Mouse (Mus musculus) midbrain, embryonic 13.5 days (tissue): Measurements from ENCODE around the gene Kpna2. TPM values are rescaled to one million over a fixed set of nuclear protein-coding genes. Genes with fewer than 3 reads are reported as not detected.
"Not testable (repeated sequence)": the region's sequence is repeated elsewhere in the genome, so short reads cannot be mapped to it uniquely, and the experiment has no call there.

ENCODE experiments used
- ATAC-seq: fragments of 200-750 bp; cut with Nextera tagmentation; 2 replicates; pipeline ENCODE4 v1.8.0; 2017; ENCODE audit warnings: mild to moderate bottlenecking, moderate TSS enrichment, moderate library complexity
- H3K27ac ChIP-seq: fragments of 300-500 bp; sonication (generic); 2 replicates; pipeline ENCODE4 v1.5.1; 2015; ENCODE audit warnings: inconsistent platforms, mild to moderate bottlenecking, moderate library complexity
- H3K27me3 ChIP-seq: fragments of 300-500 bp; sonication (generic); 2 replicates; pipeline ENCODE4 v1.6.1; 2015; ENCODE audit warnings: mild to moderate bottlenecking, inconsistent platforms
- H3K36me3 ChIP-seq: fragments of 300-500 bp; sonication (generic); 2 replicates; pipeline ENCODE4 v1.6.1; 2015; ENCODE audit warnings: mild to moderate bottlenecking, inconsistent platforms
- H3K4me1 ChIP-seq: fragments of 300-500 bp; sonication (generic); replicated peaks from 2 replicates; pipeline ENCODE4 v1.6.1; 2015; ENCODE audit warnings: inconsistent platforms
- H3K4me2 ChIP-seq: fragments of 300-500 bp; sonication (generic); replicated peaks from 2 replicates; pipeline ENCODE4 v1.6.1; 2015; ENCODE audit warnings: moderate library complexity, mild to moderate bottlenecking, inconsistent platforms
- H3K4me3 ChIP-seq: fragments of 300-500 bp; sonication (generic); replicated peaks from 2 replicates; pipeline ENCODE4 v1.5.1; 2015; ENCODE audit warnings: mild to moderate bottlenecking, inconsistent platforms
- H3K9ac ChIP-seq: fragments of 300-500 bp; sonication (generic); replicated peaks from 2 replicates; pipeline ENCODE4 v1.6.1; 2015; ENCODE audit warnings: mild to moderate bottlenecking, inconsistent platforms
- H3K9me3 ChIP-seq: fragments of 300-500 bp; sonication (generic); 2 replicates; pipeline ENCODE4 v1.6.1; 2016; ENCODE audit warnings: mild to moderate bottlenecking, inconsistent platforms
- WGBS: fragments of 180-500 bp; shearing (Covaris S2); methylation state at CpG from one replicate; pipeline ENCODE4 v1.1.7; 2015; 5-methylcytosine and 5-hydroxymethylcytosine counted together
- polyA plus RNA-seq: library from polyadenylated mRNA; unstranded; fragments of >200 nt; fragmentation: Nextera tagmentation; extraction: Ambion mirVana; gene quantifications from 2 replicates; pipeline ENCODE4 v1.2.1, GENCODE M21; 2015

Kpna2 gene
- polyA plus RNA-seq, 1 experiment from 2014 or later = 305 TPM

GRCm38 (mm10) chr11:107027431-107028274 lies 28.3 kb upstream of the Kpna2 start:
- H3K4me1 ChIP-seq = peaks cover 51% of the 10 kb centered on the region
- H3K27me3 ChIP-seq = 0 out of 2 replicates have a peak, but pooled peaks cover 2% of the 10 kb centered on the region
- peak overlapping the region; percentile 74 for H3K27ac ChIP-seq
- peak overlapping the region; percentile 75 for H3K9ac ChIP-seq
- H3K9me3 ChIP-seq = no peaks in the 10 kb centered on the region
- no peaks in the 10 kb centered on the region for H3K36me3 ChIP-seq
- 2% methylated on average over 87 of the region's 107 CpGs for WGBS
- ATAC-seq = peak; percentile 93
- H3K4me3 ChIP-seq = peak overlapping the region; percentile 63
- peak overlapping the region; percentile 74 for H3K4me2 ChIP-seq

DNA sequence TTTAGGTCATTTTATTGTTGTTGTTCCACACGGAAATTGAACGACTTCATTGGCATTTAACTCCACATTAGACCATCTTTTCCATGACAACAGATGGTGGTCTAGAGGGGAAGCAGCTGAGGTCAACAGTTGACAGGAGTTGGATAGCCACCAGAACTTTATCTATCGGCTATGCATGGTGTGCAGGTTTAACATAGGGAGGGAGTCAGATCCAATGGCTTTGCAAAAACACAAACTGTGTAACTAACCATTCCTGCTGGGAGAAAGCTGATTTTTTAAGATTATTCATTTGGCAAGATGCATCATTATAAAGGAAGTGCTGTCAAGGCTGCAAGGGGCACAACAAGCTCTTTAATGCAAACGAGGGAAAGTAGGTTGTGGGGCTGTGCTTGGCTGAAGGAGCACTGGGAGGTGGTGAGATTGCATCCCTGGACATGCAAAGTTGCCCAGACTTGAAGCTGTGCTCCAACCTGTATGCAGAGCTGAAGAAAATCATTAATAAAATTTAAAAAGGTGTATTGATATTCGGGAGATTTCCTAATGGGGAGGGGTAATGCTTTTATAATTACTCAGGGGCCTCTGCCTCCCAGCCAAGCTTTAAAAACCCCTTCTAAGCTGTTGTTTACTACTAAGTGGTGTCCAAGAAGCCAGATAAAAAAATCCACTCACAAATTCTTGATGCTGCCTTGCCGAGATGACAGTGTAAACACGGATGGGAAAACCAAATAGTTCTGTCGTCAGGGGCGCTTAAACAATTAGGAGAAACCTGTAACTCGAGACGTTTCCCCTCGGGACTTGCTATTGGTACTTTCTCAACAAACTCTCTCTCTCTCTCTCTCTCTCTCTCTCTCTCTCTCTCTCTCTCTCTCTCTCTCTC lies 27.5 kb upstream of the Kpna2 start:
- ATAC-seq = no peak
- Histone ChIP-seq H3K27ac (no peak overlapping the region), H3K9me3 (no peaks in the 10 kb centered on the region), H3K4me3 (peak overlapping the region; percentile 63), H3K36me3 (no peaks in the 10 kb centered on the region), H3K4me2 (peak overlapping the region; percentile 74), H3K9ac (peak overlapping the region; percentile 76; the same call in 1 of the 2 replicates), H3K27me3 (0 out of 2 replicates have a peak, but pooled peaks cover 2% of the 10 kb centered on the region), H3K4me1 (peaks cover 42% of the 10 kb centered on the region)
- 12% methylated on average over 12 of the region's 12 CpGs for WGBS

DNA sequence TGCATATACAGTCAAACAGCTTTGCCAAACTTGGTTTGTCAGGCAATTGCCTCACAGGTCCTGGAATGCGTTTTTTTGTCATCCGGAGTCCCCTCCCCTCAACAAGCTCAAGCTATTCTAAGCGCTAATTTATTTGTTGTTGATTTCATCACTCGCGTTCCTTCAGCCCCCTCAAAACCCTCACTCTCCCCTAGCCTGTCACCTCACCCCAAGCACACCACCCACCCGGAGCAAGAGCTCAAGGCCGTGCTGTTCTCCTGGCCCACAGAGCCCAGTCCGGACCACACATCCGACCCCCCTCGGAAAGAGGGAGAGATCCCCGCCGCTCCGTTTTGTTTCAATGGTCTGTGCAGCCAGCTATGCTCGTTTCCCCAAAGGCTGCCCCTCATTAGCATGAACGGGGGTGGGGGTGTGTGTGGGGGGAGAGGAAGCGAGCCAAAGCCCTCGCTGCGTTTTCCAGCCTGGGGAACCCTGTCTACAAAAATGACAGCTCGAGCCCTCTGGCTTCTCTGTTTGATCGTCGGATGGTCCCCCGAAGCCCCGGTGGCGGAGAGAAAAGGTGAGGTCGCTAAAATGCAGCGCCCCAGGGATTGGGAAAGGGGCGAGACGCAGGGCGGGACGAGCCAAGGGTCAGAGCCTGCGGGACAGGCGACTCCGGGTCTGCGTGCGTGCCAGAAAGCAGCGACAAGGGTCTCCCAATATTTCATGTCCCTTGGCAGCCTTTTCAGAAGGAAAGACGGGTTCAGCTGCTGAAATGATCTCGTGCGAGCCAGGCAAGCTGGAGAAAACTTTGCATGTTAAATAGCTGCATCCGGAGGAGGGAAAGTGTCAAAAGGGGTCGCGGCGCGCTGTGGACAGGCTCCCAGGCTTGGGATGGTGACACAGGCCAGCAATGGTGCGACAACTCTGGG lies 26.3 kb upstream of the Kpna2 start, which contains the start of gene 1810010H24Rik:
1810010H24Rik (plus strand) TSS at position 271 of the 911 bp plus-strand sequence.
- no peaks in the 10 kb centered on the region for H3K9me3 ChIP-seq
- H3K9ac ChIP-seq = peak within 1 kb of the TSS; percentile 76
- 0 out of 2 replicates have a peak, but pooled peaks cover 2% of the 10 kb centered on the region for H3K27me3 ChIP-seq
- H3K4me3 ChIP-seq = peak within 1 kb of the TSS; percentile 63
- under 1% methylated on average over 45 of the region's 45 CpGs for WGBS
- H3K27ac ChIP-seq = peak within 1 kb of the TSS; percentile 69
- H3K4me1 ChIP-seq = peaks cover 39% of the 10 kb centered on the region
- H3K36me3 ChIP-seq = no peaks in the 10 kb centered on the region
- H3K4me2 ChIP-seq = peak within 1 kb of the TSS; percentile 74
- ATAC-seq = peak; percentile 19

- Histone ChIP-seq H3K4me3 (peak overlapping the region; percentile 53; the same call in 1 of the 2 replicates), H3K36me3 (no peaks in the 10 kb centered on the region), H3K4me1 (peaks cover 39% of the 10 kb centered on the region), H3K27me3 (0 out of 2 replicates have a peak, but pooled peaks cover 2% of the 10 kb centered on the region), H3K9me3 (no peaks in the 10 kb centered on the region), H3K9ac (no peak overlapping the region), H3K27ac (no peak overlapping the region), H3K4me2 (peak overlapping the region; percentile 74)
- WGBS = 67% methylated on average over 4 of the region's 4 CpGs
- no peak for ATAC-seq
Observed at GRCm38 (mm10) chr11:107024406-107024805, 25.1 kb upstream of the Kpna2 start.

- H3K4me2 ChIP-seq = no peak overlapping the region
- H3K9ac ChIP-seq = no peak overlapping the region
- WGBS = 88% methylated on average over 13 of the region's 13 CpGs
- H3K27me3 ChIP-seq = 0 out of 2 replicates have a peak, but pooled peaks cover 2% of the 10 kb centered on the region
- peaks cover 30% of the 10 kb centered on the region for H3K4me1 ChIP-seq
- H3K9me3 ChIP-seq = no peaks in the 10 kb centered on the region
- H3K4me3 ChIP-seq = no peak overlapping the region
- ATAC-seq = no peak
- no peak overlapping the region for H3K27ac ChIP-seq
- no peaks in the 10 kb centered on the region for H3K36me3 ChIP-seq
Observed at GRCm38 (mm10) chr11:107022050-107022683, 22.8 kb upstream of the Kpna2 start.

GRCm38 (mm10) chr11:107019722-107020121 lies 20.4 kb upstream of the Kpna2 start:
- ATAC-seq, H3K27me3 ChIP-seq, H3K9ac ChIP-seq, H3K4me1 ChIP-seq, H3K4me3 ChIP-seq, H3K36me3 ChIP-seq, H3K27ac ChIP-seq, H3K9me3 ChIP-seq, H3K4me2 ChIP-seq: not testable (repeated sequence)
- 90% methylated on average over 5 of the region's 5 CpGs for WGBS

- no peak overlapping the region for H3K4me3 ChIP-seq
- 45% methylated on average over 4 of the region's 4 CpGs for WGBS
- H3K27ac ChIP-seq = no peak overlapping the region
- ATAC-seq = no peak
- H3K9ac ChIP-seq = no peak overlapping the region
- H3K4me1 ChIP-seq = peaks cover 1% of the 10 kb centered on the region
- 0 out of 2 replicates have a peak, but pooled peaks cover 2% of the 10 kb centered on the region for H3K27me3 ChIP-seq
- H3K4me2 ChIP-seq = no peak overlapping the region
- no peaks in the 10 kb centered on the region for H3K9me3 ChIP-seq
- no peaks in the 10 kb centered on the region for H3K36me3 ChIP-seq
Observed at GRCm38 (mm10) chr11:107019318-107019717, 20.0 kb upstream of the Kpna2 start.

- no peak for ATAC-seq
- Histone ChIP-seq H3K4me2 (no peak overlapping the region), H3K36me3 (no peaks in the 10 kb centered on the region), H3K4me3 (no peak overlapping the region), H3K9ac (no peak overlapping the region), H3K4me1 (no peaks in the 10 kb centered on the region; the same call in 1 of the 2 replicates), H3K27ac (no peak overlapping the region), H3K27me3 (0 out of 2 replicates have a peak, but pooled peaks cover 2% of the 10 kb centered on the region), H3K9me3 (no peaks in the 10 kb centered on the region)
- 34% methylated on average over 8 of the region's 8 CpGs for WGBS
Observed at GRCm38 (mm10) chr11:107018606-107019005, 19.3 kb upstream of the Kpna2 start.

DNA sequence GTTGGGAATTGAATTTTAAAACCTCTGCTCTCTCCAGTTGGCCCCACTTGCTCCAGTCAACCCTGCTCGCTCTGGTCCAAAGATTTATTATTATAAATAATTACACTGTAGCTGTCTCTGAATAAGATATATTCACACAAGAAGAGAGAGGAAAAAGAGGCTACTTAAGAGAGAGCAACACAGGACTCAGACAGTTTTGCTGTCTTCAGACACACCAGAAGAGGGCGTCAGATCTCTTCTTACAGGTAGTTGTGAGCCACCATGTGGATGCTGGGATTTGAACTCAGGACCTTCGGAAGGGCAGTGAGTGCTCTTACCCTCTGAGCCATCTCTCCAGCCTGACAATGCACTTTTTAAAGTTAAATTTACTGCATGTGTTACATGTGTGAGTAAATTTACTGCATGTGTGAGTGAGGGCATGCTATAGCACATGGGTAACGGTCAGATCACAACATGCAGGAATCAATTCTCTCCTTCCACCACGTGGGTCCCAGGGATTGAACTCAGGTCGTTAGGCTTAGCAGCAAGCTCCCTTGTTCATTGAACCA lies 18.1 kb upstream of the Kpna2 start:
- H3K36me3 ChIP-seq = no peaks in the 10 kb centered on the region
- no peaks in the 10 kb centered on the region for H3K9me3 ChIP-seq
- H3K9ac ChIP-seq = no peak overlapping the region
- no peak overlapping the region for H3K4me3 ChIP-seq
- no peaks in the 10 kb centered on the region; the same call in 1 of the 2 replicates for H3K4me1 ChIP-seq
- no peak overlapping the region for H3K4me2 ChIP-seq
- no peak for ATAC-seq
- no peaks in the 10 kb centered on the region for H3K27me3 ChIP-seq
- H3K27ac ChIP-seq = no peak overlapping the region
- 63% methylated on average over 6 of the region's 6 CpGs for WGBS

DNA sequence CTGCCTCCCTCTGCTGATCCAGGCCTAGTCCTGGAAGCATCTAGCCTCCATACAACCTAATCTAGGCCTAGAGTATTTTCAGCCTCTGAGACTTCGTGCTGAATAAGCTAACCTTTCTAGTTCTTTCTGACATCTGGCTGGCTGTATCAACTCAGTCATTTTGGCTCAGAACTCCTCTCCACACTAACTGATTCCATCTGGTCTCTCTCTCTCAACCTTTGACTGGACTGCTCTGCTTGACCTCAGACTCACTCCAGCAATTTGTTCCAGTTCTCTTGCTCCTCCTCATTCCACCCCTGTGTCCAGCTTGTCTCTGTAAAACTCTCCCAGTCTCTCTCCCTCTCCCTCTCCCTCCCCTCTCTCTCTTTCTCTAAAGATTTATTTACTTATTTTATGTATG lies 17.6 kb upstream of the Kpna2 start:
- H3K27ac ChIP-seq = no peak overlapping the region
- no peaks in the 10 kb centered on the region for H3K36me3 ChIP-seq
- no peak overlapping the region for H3K4me3 ChIP-seq
- no peak overlapping the region for H3K4me2 ChIP-seq
- peaks cover 2% of the 10 kb centered on the region for H3K4me1 ChIP-seq
- no peak for ATAC-seq
- no peaks in the 10 kb centered on the region for H3K9me3 ChIP-seq
- no peak overlapping the region for H3K9ac ChIP-seq
- no peaks in the 10 kb centered on the region for H3K27me3 ChIP-seq
- WGBS = 79% methylated on average over 1 of the region's 1 CpGs
